Mouse (Mus musculus) lung, adult 2 months (tissue): ENCODE results near the gene Hist1h3i. TPM values are rescaled to one million over a fixed set of nuclear protein-coding genes. Genes with fewer than 3 reads are reported as not detected.
"Not testable (repeated sequence)": the region's sequence is repeated elsewhere in the genome, so short reads cannot be mapped to it uniquely, and the experiment has no call there.

ENCODE experiments used
- DNase-seq: peaks from one replicate; pipeline ENCODE4 v3.0.0; 2022
- H3K4me1 ChIP-seq: fragments of 200-500 bp; 2 replicates; pipeline ENCODE4 v1.6.1; 2011; ENCODE audit warnings: low read length; ENCODE audit not compliant: control insufficient read depth, insufficient read depth
- H3K4me3 ChIP-seq: fragments of 200-500 bp; replicated peaks from 2 replicates; pipeline ENCODE3; 2011; ENCODE audit warnings: low read depth, mild to moderate bottlenecking, control low read depth, low read length; ENCODE audit errors: extremely low read depth
- CTCF ChIP-seq: fragments of 200-500 bp; IDR thresholded peaks from 2 replicates; pipeline ENCODE4 v1.5.1; 2011; ENCODE audit warnings: mild to moderate bottlenecking, low read length, control low read depth; ENCODE audit not compliant: insufficient read depth
- POLR2A ChIP-seq: fragments of 200-500 bp; IDR thresholded peaks from 2 replicates; pipeline ENCODE4 v1.6.1; 2011; ENCODE audit warnings: low read depth, mild to moderate bottlenecking, control low read depth, low read length, borderline replicate concordance; ENCODE audit errors: extremely low read depth
- WGBS: fragments of 180-500 bp; shearing (Covaris S2); methylation state at CpG from one replicate; pipeline ENCODE4 v1.1.7; 2018; 5-methylcytosine and 5-hydroxymethylcytosine counted together
- polyA plus RNA-seq: library from polyadenylated mRNA; depleted of rRNA; stranded (reverse); fragments of >200 nt; gene quantifications from 2 replicates; pipeline ENCODE4 v1.2.3, GENCODE M21; 2012

Gene Hist1h3i
- polyA plus RNA-seq, 1 experiment: 8.0 TPM

DNA sequence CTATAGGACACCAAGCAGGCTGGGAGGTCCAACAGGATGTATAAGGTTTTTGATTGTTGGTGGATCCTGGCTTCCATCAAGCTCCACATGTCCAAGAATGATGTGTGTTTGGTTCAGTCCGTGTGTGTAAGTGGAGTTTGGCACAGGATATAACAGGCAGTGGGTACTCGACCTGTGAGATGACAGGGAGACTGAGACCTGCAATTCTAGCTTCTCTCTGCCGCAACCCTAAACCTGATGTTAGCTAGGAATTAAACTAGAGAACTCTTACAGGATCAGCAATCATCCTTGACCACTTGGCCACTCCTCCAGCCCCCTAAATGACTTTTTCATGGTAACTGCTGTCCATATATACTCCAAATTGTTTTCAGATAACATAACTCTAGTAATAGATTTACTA lies 30.8 kb downstream of the Hist1h3i start:
- TF ChIP-seq POLR2A (no peak), CTCF (no peak)
- 34% methylated on average over 3 of the region's 3 CpGs for WGBS
- Histone ChIP-seq H3K4me3 (no peak overlapping the region), H3K4me1 (peaks cover 8% of the 10 kb centered on the region)
- DNase-seq: no peak

DNA sequence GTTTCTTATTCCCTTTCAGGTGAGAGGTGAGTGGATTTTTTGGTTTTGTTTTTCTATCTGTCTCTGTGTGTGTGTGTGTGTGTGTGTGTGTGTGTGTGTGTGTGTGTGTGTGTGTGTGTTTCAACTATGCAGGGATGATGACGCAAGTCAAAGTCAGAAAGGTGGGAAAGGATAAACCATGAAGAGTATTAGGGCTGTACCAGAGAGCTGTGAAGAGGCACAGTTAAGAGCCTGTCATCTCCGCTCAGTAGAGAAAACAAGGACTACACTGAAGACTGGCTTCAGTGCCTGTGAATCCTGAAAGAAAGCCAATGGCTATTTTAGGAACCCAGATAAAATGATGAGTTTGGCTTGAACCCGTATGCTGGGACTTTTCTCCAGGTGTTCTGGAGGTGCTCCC lies 31.3 kb downstream of the Hist1h3i start:
- no peak for DNase-seq

DNA sequence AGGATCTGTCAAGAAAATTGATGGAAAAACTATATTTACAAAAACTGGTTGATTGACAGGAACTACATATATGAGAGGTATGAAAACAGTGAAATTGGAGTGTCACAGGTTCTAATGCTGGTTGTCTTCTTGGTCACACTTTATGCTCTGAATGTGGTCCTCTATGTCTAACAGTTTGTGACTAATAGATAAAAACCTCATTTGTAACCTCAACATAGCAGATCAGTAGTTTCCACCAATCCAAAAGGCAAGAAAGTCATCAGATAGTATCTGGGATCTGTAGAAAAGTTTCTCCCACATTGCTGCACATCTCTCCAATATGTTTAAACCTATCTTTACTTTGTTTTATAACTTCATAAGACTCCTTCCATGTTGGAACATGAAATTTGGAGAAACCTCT lies 31.8 kb downstream of the Hist1h3i start:
- no peak for TF ChIP-seq POLR2A
- no peak for TF ChIP-seq CTCF
- DNase-seq: no peak
- H3K4me3 ChIP-seq: no peak overlapping the region
- peaks cover 8% of the 10 kb centered on the region for H3K4me1 ChIP-seq

More for the DNA sequence above, 31.3 kb downstream of the Hist1h3i start:
- WGBS: 61% methylated on average over 3 of the region's 3 CpGs
- Histone ChIP-seq H3K4me1 (peaks cover 8% of the 10 kb centered on the region), H3K4me3 (no peak overlapping the region)
- no peak for TF ChIP-seq POLR2A
- no peak for TF ChIP-seq CTCF

DNA sequence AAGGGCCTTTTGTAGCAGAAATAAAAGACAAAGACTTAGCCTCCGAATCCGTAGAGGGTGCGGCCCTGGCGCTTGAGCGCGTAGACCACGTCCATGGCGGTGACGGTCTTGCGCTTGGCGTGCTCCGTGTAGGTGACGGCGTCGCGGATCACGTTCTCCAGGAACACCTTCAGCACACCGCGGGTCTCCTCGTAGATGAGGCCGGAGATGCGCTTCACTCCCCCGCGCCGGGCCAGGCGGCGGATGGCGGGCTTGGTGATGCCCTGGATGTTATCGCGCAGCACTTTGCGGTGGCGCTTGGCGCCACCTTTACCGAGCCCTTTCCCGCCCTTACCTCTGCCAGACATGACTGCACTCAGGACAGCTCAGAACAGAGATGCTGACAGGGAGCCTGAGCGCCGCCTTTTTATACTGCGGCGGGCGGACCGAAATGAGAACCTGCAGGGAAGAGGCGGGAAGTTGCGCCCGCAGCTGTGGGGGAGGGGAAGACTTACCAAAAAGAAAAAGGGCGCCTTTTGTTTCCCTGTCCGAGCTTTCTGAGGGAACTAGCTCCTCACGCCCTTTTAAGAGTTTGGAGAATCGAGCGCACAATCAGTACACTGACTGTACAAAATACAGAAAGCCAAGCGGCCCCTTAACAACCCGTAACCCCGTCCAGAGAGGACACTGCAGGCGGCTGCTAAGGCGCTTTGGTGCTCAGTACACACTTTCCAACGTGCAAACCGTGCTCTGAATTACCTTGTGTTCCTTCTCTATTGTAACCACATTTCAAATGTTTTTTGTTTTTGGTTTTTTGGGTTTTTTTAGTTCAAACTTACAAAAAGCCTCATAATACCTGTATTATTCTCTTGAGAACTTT lies 32.8 kb downstream of the Hist1h3i start, which contains the start of gene Hist1h4k:
Gene Hist1h4k, minus strand, starts transcription at position 347 of the 859 bp plus-strand sequence.
- WGBS: under 1% methylated on average over 40 of the region's 56 CpGs
- peak within 1 kb of the TSS; percentile 48 for H3K4me3 ChIP-seq
- TF ChIP-seq POLR2A: peak; percentile 79; the same call in 1 of the 2 replicates
- H3K4me1 ChIP-seq: not testable (repeated sequence)
- DNase-seq: peak; percentile 81

DNA sequence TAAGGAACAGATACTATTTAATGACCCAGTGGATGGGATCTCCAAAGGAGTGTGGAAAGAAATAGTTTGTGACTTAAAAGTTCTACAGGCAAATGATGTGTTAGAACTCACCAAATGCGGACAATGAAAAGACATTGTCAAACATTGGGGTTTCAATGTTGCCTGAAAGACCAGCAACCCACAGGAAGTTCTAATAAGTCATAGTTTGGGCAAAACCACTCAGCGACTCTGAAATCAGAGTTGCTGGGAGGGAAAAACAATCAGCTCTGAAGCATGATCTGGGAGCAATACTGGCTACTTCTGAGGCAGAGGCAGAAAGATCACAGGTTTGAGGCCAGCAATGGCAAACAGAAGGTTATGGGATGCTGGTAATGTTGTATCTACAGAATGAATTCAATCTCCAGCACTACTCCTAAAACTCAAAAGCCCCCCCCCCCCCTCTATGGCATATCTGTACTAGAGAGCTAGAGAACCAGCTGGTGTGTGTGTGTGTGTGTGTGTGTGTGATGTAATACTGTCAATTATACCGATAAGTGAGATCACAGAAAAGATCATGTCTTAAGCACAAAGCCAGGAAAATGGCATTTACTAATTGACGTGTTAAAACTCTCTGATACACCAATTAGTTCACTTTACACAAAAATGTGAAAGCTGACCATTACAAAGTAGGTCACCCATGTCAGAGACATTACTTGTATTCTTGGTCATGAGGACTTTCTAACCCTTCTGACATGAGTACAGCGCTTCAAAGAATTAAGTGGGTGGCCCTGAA lies 33.6 kb downstream of the Hist1h3i start:
- Histone ChIP-seq H3K4me1 (peaks cover 7% of the 10 kb centered on the region), H3K4me3 (peak overlapping the region; percentile 41)
- 9% methylated on average over 5 of the region's 5 CpGs for WGBS
- TF ChIP-seq POLR2A (no peak), CTCF (no peak)
- no peak for DNase-seq

DNA sequence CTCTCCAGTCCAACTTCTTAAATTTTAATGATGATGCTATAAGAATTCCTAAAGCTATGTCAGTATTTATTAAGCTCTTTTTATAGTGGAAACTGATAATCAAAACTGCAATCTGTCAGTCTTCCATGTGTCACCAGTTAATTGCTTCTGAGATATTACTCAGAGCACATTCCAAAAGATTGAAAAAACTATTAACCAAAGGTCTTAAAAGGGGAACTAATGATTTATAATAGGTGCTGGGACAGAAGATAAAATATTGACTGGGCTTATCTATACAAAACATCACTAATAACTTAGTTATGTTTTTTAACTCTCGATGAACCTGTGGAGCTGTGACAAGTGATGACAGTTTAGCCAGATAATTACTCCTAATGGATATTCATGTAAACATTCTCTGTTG lies 38.2 kb downstream of the Hist1h3i start:
- 66% methylated on average over 1 of the region's 1 CpGs for WGBS
- TF ChIP-seq CTCF: no peak
- TF ChIP-seq POLR2A: no peak
- peaks cover 5% of the 10 kb centered on the region; the same call in 1 of the 2 replicates for H3K4me1 ChIP-seq
- DNase-seq: no peak
- no peak overlapping the region for H3K4me3 ChIP-seq

DNA sequence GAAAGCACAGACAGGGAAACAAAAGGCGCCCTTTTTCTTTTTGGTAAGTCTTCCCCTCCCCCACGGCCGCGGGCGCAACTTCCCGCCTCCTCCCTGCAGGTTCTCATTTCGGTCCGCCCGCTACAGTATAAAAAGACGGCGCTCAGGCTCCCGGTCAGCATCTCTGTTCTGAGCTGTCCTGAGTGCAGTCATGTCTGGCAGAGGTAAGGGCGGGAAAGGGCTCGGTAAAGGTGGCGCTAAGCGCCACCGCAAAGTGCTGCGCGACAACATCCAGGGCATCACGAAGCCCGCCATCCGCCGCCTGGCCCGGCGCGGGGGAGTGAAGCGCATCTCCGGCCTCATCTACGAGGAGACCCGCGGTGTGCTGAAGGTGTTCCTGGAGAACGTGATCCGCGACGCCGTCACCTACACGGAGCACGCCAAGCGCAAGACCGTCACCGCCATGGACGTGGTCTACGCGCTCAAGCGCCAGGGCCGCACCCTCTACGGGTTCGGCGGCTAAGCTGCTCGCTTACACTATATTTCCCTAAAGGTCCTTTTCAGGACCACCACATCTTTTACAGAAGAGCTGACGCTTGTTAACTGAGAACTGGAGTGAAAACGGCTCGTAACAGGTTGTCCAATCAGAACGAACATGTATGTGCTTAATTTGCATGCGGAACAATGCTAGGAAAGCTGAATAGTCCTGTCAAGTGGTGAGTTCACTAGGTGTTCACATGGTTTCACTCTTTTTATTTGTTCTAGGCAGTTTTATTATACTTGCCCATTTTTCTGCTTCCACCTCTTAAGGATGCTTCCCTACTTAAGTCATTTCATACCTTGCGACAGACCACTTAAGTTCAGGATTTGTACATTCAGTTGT lies 48.0 kb downstream of the Hist1h3i start, which contains the start of gene Hist1h4j:
Gene Hist1h4j, plus strand, starts transcription at position 159 of the 862 bp plus-strand sequence.
- peak; percentile 56 for DNase-seq
- peak within 1 kb of the TSS; percentile 57 for H3K4me3 ChIP-seq
- WGBS: under 1% methylated on average over 48 of the region's 56 CpGs
- not testable (repeated sequence) for H3K4me1 ChIP-seq
- peak; percentile 74; the same call in 1 of the 2 replicates for TF ChIP-seq POLR2A

DNA sequence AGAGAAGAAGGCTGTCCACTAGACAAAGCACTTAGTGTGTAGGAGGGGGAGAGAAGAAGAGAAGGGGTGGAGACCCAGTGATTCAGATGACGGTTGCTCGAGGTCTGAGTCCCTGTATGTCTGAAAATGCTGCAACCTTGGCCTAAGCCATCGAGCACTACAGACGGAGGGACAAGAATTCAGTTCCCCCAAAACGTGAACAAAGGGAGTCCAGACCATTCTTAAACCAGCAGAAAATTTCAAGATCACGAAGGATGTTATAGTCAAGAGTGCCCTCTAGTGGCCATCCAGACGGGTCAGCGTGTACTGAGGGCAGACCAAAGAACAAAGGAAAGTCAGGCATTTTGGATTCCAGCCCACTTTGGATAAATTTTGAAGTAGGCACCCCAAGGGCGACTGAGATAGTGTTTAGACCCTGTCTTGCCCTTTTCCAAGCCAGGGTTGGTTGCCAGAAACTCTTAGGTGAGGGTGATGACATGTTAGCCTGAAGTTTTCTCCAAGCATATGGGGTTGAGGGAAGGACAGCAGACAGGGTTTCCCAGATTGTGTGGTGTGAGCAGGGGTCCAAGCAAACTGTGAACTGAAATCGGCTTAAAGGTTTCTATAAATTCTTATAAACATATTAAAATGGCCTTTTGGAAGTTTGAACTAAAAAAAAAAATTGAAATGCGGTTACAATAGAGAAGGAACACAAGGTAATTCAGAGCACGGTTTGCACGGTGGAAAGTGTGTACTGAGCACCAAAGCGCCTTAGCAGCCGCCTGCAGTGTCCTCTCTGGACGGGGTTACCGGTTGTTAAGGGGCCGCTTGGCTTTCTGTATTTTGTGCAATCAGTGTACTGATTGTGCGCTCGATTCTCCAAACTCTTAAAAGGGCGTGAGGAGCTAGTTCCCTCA lies 48.9 kb downstream of the Hist1h3i start:
- DNase-seq: peak; percentile 61
- TF ChIP-seq CTCF (peak; percentile 84), POLR2A (no peak)
- peak overlapping the region; percentile 57 for H3K4me3 ChIP-seq
- WGBS: under 1% methylated on average over 21 of the region's 21 CpGs
- no peaks in the 10 kb centered on the region for H3K4me1 ChIP-seq
